Mouse (Mus musculus) limb, embryonic 10.5 days (tissue): ENCODE data around the gene Lingo3. TPM values are rescaled to one million over a fixed set of nuclear protein-coding genes. Genes with fewer than 3 reads are reported as not detected.
A peak's percentile ranks its signal among the peaks of the same experiment; 100 is the strongest.

Source experiments
- DNase-seq: peaks from one replicate; pipeline ENCODE4 v3.0.0-alpha.2; 2017; ENCODE audit warnings: low spot score
- H3K27ac ChIP-seq: fragments of 300-500 bp; sonication (generic); 2 replicates; pipeline ENCODE4 v1.5.1; 2016; ENCODE audit warnings: mild to moderate bottlenecking
- H3K27me3 ChIP-seq: fragments of 300-500 bp; sonication (generic); 2 replicates; pipeline ENCODE4 v1.6.1; 2016; ENCODE audit warnings: low read depth, mild to moderate bottlenecking; ENCODE audit not compliant: poor library complexity, severe bottlenecking
- H3K36me3 ChIP-seq: fragments of 300-500 bp; sonication (generic); 2 replicates; pipeline ENCODE4 v1.6.1; 2016; ENCODE audit warnings: mild to moderate bottlenecking, moderate library complexity
- H3K4me1 ChIP-seq: fragments of 300-500 bp; sonication (generic); 2 replicates; pipeline ENCODE4 v1.6.1; 2016
- H3K4me3 ChIP-seq: fragments of 300-500 bp; sonication (generic); 2 replicates; pipeline ENCODE4 v1.5.1; 2016; ENCODE audit warnings: mild to moderate bottlenecking, moderate library complexity
- H3K9me3 ChIP-seq: fragments of 300-500 bp; sonication (generic); replicated peaks from 2 replicates; pipeline ENCODE4 v1.6.1; 2016; ENCODE audit warnings: mild to moderate bottlenecking
- WGBS: fragments of 180-500 bp; shearing (Covaris S2); methylation state at CpG from one replicate; pipeline ENCODE4 v1.1.7; 2016; 5-methylcytosine and 5-hydroxymethylcytosine counted together
- microRNA counts: library from miRNA; unstranded; fragments of <30 nt; microRNA quantifications from one replicate; lab custom pipeline; 2017
- microRNA-seq: library from miRNA; unstranded; fragments of <30 nt; microRNA quantifications from one replicate; pipeline ENCODE4, GENCODE M21; 2017
- polyA plus RNA-seq: library from polyadenylated mRNA; unstranded; fragments of >200 nt; fragmentation: Nextera tagmentation; extraction: Ambion mirVana; gene quantifications from 2 replicates; pipeline ENCODE4 v1.2.1, GENCODE M21; 2016

Lingo3 gene
- polyA plus RNA-seq, 1 experiment from 2014 or later: 0.60 TPM

- no peak for DNase-seq
- no peak overlapping the region for H3K27ac ChIP-seq
- no peaks in the 10 kb centered on the region for H3K27me3 ChIP-seq
- H3K36me3 ChIP-seq: peaks cover 100% of the 10 kb centered on the region
- 84% methylated on average over 19 of the region's 19 CpGs for WGBS
- peaks cover 21% of the 10 kb centered on the region; the same call in 1 of the 2 replicates for H3K4me1 ChIP-seq
- no peaks in the 10 kb centered on the region for H3K9me3 ChIP-seq
- peak overlapping the region; percentile 4; the same call in 1 of the 2 replicates for H3K4me3 ChIP-seq
Observed at GRCm38 (mm10) chr10:80790761-80791404, 53.0 kb downstream of the Lingo3 start.

- Histone ChIP-seq H3K27me3 (no peaks in the 10 kb centered on the region), H3K27ac (no peak overlapping the region), H3K9me3 (no peaks in the 10 kb centered on the region), H3K4me3 (no peak overlapping the region), H3K36me3 (peaks cover 100% of the 10 kb centered on the region), H3K4me1 (peaks cover 15% of the 10 kb centered on the region; the same call in 1 of the 2 replicates)
- DNase-seq: no peak
- 81% methylated on average over 2 of the region's 2 CpGs for WGBS
Observed at GRCm38 (mm10) chr10:80787517-80787916, 56.3 kb downstream of the Lingo3 start.

- no peaks in the 10 kb centered on the region for H3K9me3 ChIP-seq
- H3K36me3 ChIP-seq: peaks cover 100% of the 10 kb centered on the region
- DNase-seq: no peak
- WGBS: 94% methylated on average over 11 of the region's 11 CpGs
- H3K27ac ChIP-seq: no peak overlapping the region
- H3K4me3 ChIP-seq: 0 out of 2 replicates have a peak overlapping the region, but pooled peaks have one; percentile 1
- no peaks in the 10 kb centered on the region for H3K27me3 ChIP-seq
- peaks cover 6% of the 10 kb centered on the region; the same call in 1 of the 2 replicates for H3K4me1 ChIP-seq
Observed at GRCm38 (mm10) chr10:80785963-80786362, 57.9 kb downstream of the Lingo3 start.

GRCm38 (mm10) chr10:80784871-80785270 is 59.0 kb downstream of the Lingo3 start:
- DNase-seq: no peak
- no peaks in the 10 kb centered on the region for H3K27me3 ChIP-seq
- no peaks in the 10 kb centered on the region for H3K4me1 ChIP-seq
- no peak overlapping the region for H3K27ac ChIP-seq
- no peaks in the 10 kb centered on the region for H3K9me3 ChIP-seq
- 94% methylated on average over 12 of the region's 12 CpGs for WGBS
- peaks cover 100% of the 10 kb centered on the region for H3K36me3 ChIP-seq
- no peak overlapping the region for H3K4me3 ChIP-seq

- 97% methylated on average over 2 of the region's 2 CpGs for WGBS
- Histone ChIP-seq H3K4me3 (0 out of 2 replicates have a peak overlapping the region, but pooled peaks have one; percentile 2), H3K27ac (no peak overlapping the region), H3K36me3 (peaks cover 100% of the 10 kb centered on the region), H3K4me1 (no peaks in the 10 kb centered on the region), H3K9me3 (no peaks in the 10 kb centered on the region), H3K27me3 (no peaks in the 10 kb centered on the region)
- no peak for DNase-seq
Observed at GRCm38 (mm10) chr10:80784302-80784701, 59.5 kb downstream of the Lingo3 start.

MicroRNAs within 50 kb of the gene (microRNA counts, 519-probe panel; counts per million panel counts)
- microRNA mmu-miR-1982 (lab: Ali Mortazavi, UCI): 684 counts per million, percentile 72 among the panel's probes with 10 or more counts

Small RNA genes within 50 kb of the gene (microRNA-seq; reads per million reads assigned to microRNA genes)
- gene Mir1982: not detected

Other genes with a start within 250 kb of the Lingo3 start
- gene Scamp4, start 241.2 kb downstream of the Lingo3 start, polyA plus RNA-seq: 87.8 and 92.2 TPM in 2 replicates
- gene Adat3, start 241.2 kb downstream of the Lingo3 start, polyA plus RNA-seq: 11.1 and 13.4 TPM in 2 replicates
- gene Gm49322, start 238.0 kb downstream of the Lingo3 start, polyA plus RNA-seq: 5.1 and 5.2 TPM in 2 replicates
- 237 and 255 TPM in 2 replicates for gene Csnk1g2, start 221.2 kb downstream of the Lingo3 start, polyA plus RNA-seq
- gene Btbd2, start 187.0 kb downstream of the Lingo3 start, polyA plus RNA-seq: 84.9 and 98.6 TPM in 2 replicates
- 137 and 153 TPM in 2 replicates for gene Mknk2, start 165.9 kb downstream of the Lingo3 start, polyA plus RNA-seq
- gene Mob3a, start 142.1 kb downstream of the Lingo3 start, polyA plus RNA-seq: 48.2 and 54.7 TPM in 2 replicates
- 8.6 and 10.8 TPM in 2 replicates for gene Izumo4, start 141.9 kb downstream of the Lingo3 start, polyA plus RNA-seq
- 54.6 and 60.6 TPM in 2 replicates for gene Ap3d1, start 101.8 kb downstream of the Lingo3 start, polyA plus RNA-seq
- 26.4 and 28.3 TPM in 2 replicates for gene Dot1l, start 88.8 kb downstream of the Lingo3 start, polyA plus RNA-seq
- gene Sf3a2, start 45.8 kb downstream of the Lingo3 start, polyA plus RNA-seq: 113 and 121 TPM in 2 replicates
- gene Plekhj1, start 45.4 kb downstream of the Lingo3 start, polyA plus RNA-seq: 168 and 204 TPM in 2 replicates
- 0.09 TPM in 1 of 2 replicates, not detected in the other for gene Amh, start 38.8 kb downstream of the Lingo3 start, polyA plus RNA-seq
- gene Jsrp1, start 30.5 kb downstream of the Lingo3 start, polyA plus RNA-seq: 0.74 and 0.80 TPM in 2 replicates
- gene Oaz1, start 17.4 kb downstream of the Lingo3 start, polyA plus RNA-seq: 2,414 and 2,486 TPM in 2 replicates
- gene Lsm7, start 11.2 kb upstream of the Lingo3 start, polyA plus RNA-seq: 358 and 440 TPM in 2 replicates
- gene Sppl2b, start 11.2 kb upstream of the Lingo3 start, polyA plus RNA-seq: 44.9 and 48.5 TPM in 2 replicates
- gene Tmprss9, start 27.8 kb upstream of the Lingo3 start, polyA plus RNA-seq: 0.04 TPM in 2 replicates
- 342 and 401 TPM in 2 replicates for gene Timm13, start 56.9 kb upstream of the Lingo3 start, polyA plus RNA-seq
- 85.0 and 85.4 TPM in 2 replicates for gene Lmnb2, start 74.2 kb upstream of the Lingo3 start, polyA plus RNA-seq
- 4.5 and 9.8 TPM in 2 replicates for gene Gadd45b, start 86.0 kb upstream of the Lingo3 start, polyA plus RNA-seq
- gene Gng7, start 170.9 kb upstream of the Lingo3 start, polyA plus RNA-seq: 4.3 and 4.5 TPM in 2 replicates
- 0.11 and 0.18 TPM in 2 replicates for gene Diras1, start 181.6 kb upstream of the Lingo3 start, polyA plus RNA-seq
- gene Slc39a3, start 193.4 kb upstream of the Lingo3 start, polyA plus RNA-seq: 10.9 and 14.7 TPM in 2 replicates
- 284 and 291 TPM in 2 replicates for gene Sgta, start 216.1 kb upstream of the Lingo3 start, polyA plus RNA-seq
- gene Thop1, start 226.0 kb upstream of the Lingo3 start, polyA plus RNA-seq: 113 and 128 TPM in 2 replicates